Mouse (Mus musculus) ovary, postnatal 14 days (tissue): ENCODE data around the gene Mycbp.
"Not testable (repeated sequence)": the region's sequence is repeated elsewhere in the genome, so short reads cannot be mapped to it uniquely, and the experiment has no call there.

Source experiments
- DNase-seq: peaks from one replicate; pipeline ENCODE4 v3.0.0; 2022; ENCODE audit warnings: low spot score

Mycbp gene

DNA sequence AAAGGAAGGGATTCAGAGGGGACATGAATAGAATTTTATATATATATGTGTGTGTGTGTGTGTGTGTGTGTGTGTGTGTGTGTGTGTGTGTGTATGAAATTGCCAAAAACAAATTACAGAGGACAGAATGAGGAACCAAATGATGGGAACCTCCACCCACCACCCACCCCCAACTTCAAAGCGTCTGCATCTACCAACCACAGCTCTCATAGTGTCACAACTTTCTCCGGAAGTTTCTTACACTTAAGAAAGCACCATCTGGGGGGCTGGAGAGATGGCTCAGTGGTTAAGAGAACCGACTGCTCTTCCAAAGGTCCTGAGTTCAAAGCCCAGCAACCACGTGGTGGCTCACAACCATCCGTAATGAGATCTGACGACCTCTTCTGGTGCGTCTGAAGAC, 36.2 kb downstream of the Mycbp start:
- not testable (repeated sequence) for DNase-seq

DNA sequence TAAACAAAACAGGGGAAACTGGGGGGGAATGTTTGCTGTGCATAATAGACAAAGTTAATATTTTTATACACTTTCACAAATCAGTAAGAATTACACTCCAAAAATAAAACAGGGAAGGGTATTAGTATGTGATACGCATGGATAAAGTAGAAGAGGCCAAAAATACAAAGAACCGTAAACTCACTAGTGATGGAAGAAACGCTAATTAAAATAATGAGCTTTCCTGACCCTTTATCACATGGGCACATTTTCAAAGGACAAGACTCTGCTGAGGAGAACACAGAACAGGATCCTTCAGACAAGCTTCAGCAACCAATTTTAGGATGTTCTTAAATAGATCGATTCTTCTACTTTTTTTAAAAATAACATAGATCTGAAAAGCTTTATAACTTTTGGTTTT, 42.1 kb downstream of the Mycbp start:
- no peak for DNase-seq

DNA sequence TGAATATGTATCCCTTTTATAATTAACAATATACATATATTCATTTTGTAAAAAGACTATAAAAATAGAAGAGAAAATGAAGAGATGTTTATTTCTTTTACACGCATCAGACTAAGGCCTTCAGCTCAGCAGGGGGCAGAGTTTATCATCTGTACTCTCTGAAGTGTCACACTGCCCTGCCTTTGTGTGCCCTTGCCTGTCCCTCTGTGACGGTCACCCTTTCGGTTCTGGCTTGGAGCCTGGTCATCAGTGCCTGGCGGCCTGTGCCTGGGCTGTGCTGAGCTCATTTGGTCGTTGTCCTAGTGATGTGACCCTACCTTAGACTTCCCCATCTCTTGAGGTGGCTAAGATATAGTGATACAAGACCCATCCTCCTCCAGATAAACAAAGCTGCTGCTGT, 42.5 kb downstream of the Mycbp start:
- no peak for DNase-seq

DNA sequence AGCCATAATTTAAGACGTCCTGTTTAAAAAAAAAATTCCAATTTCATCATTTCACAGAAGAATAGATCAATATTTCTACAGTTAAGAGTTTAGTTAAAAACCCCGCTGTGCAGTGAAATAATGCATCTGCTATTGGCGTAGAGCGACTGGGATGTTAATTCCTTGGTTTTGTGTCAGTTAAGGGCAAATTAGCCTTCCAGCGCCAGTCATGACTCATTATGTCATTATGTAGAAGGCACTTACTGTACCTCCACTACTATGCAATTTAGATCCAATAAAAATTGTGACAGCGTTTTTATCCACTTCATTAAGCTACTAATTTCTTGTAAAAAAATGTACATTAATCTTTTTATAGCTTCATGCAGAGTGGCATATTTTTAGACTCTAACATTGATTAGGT, 44.3 kb downstream of the Mycbp start:
- DNase-seq = no peak

DNA sequence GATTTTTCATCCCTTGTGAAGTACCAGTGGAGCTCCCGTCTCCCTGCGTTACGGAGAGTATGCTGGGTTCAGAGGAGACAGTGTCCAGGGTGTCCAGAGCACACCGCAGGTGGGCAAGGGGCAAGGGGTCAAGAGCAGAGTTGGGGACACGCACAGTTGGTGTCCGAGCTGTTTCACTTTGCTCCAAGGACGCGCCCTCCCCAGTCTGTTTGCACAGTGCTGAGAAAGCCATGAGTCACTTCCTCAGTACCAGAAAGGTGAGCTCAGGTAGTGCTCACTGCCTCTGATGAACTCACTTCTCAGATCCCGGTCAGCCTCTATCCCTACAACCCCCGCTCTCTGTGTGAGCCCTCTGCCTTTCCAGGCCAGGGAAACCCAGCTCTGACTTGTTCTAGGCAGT, 45.0 kb downstream of the Mycbp start:
- DNase-seq = no peak

DNA sequence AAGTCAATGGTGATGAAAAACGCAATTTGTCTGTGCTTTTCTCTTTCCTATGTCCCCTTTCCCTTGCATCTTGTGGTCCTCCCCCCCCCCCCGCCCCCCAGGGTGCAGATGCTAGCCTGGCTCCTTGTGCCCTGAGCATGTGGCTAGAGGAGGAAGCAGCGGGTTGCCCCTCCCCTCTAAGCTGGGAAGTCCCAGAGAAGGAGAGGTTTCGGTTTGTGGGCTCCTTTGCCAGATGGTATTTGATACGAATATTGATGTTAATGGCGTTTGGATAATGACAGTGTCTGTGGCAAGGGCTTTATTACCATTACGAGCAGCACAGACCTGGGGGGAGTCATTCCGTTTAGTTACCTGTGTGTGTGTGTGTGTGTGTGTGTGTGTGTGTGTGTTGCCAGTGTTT, 47.4 kb downstream of the Mycbp start:
- no peak for DNase-seq

DNA sequence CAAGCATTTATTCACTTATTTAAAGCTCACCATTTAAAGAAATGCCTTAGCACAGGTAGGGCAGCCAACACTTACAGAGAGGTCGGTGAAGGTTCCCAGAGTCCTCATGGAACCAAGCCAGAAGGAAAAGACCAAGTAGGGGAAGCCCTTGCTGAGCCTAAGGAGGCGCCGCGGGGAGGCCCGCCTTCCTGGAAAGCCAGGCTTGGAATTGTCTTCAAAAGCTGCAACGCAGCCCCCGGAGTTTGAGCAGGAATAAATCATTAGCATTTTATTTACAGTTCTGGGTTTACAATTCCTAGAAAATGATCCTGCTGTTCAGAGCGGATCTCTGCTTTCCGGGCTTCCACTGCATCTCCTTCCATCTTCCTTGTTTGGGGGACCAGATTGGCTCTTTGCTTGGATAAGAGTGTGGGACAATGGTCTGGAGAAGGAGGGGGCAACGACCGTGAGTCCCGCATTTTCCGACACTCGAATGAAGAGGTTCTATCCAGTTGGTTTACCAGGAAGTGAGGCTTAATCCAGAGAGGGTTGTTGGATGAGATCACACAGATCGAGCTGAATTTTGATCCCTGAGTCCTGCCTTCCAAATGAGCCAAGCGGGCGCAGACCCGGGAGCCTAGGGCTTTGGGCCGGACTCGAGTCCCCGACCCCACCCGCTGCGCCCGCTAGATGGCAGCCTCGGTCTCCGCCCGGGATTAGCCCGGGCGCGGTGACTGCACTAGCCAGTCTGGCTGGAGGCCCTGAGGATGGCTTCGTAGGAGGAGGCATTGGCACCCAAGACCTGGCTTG, 52.3 kb downstream of the Mycbp start:
- DNase-seq = peak; percentile 72

DNA sequence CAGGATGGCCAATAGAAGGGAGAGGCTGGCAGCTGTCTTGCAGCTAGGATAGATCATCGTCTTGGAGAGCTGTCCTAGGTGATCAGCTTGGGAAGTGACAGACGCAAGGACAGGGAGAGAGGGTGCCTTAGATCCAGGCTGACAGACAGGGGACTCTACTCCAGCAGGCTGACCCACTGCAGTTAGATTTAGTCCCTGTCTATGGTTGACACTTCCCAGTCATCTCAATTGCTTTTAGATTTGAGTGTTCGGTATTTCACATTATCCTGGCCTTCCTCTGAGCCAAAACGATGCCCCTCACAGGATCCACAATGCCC, 52.8 kb downstream of the Mycbp start:
- no peak for DNase-seq

DNA sequence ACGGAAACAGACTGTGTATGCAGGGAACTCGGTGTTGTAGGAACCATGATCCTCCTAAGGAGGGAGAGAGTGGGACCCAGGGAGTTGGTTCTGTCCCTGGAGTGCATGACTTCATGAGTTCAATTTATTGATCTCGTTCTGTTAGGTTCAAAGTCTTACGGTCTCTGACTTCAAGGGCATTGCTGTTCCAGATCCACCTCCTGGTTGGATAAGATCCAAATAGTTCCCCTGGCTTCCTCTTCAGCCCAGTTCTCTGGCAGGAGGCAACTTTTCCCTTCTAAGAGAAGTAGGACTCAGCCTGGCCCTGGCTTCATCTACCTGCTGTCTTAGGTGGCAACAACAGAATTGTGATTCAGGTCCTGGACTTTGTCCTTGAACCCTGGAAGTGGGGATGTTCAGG, 53.3 kb downstream of the Mycbp start:
- no peak for DNase-seq

DNA sequence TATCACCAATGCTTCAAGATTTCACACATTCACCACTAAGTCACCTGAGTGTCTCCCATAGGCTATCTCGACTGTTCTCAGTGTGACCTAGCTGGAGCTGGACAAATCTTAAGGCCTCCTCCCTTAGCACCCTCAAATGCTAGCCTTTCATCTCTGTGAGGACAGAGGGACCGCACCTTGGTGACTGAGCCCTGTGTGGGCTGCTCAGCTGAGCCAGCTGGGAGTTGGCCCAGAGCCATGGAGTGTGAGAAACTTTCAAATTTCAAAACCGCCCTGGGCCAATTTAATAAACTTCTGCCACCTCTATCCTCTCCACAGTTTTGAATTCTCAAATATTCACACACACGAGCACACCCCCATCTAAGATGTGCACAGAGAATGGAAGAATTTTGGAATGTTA, 56.3 kb downstream of the Mycbp start:
- DNase-seq = no peak
